Mouse (Mus musculus): ENCODE data around the gene Gm20716.

GRCm38 (mm10) chr2:168167781-168168180 lies 62.4 kb downstream of the Gm20716 start:
- TF ChIP-seq CTCF (IDR thresholded peaks at IDR 0.05; ENCODE audit: low read depth): no peak
- no peak for TF ChIP-seq EP300 (IDR thresholded peaks at IDR 0.05; ENCODE audit: low read depth)
